Mouse (Mus musculus) erythroblast, adult 5-6 weeks (primary cell): Measurements from ENCODE around the gene Emc10. TPM values are rescaled to one million over a fixed set of nuclear protein-coding genes. Genes with fewer than 3 reads are reported as not detected.

Source experiments
- ATAC-seq: replicated peaks from 2 replicates; pipeline ENCODE4 v1.8.0; 2016; ENCODE audit warnings: moderate number of reproducible peaks, mild to moderate bottlenecking, moderate TSS enrichment, inconsistent platforms; ENCODE audit not compliant: poor library complexity, low FRiP score, severe bottlenecking
- total RNA-seq, 2 experiments: library from RNA; stranded (forward) in 1 of 2; stranded (reverse) in 1 of 2; fragments of 150-400 nt in 1 of 2; fragments of 200-764, 138-1000 nt in 1 of 2; gene quantifications; 2 replicates each; pipeline versions ENCODE4 v1.2.3 to v1.2.4; 2015 to 2017; ENCODE audit warnings: low replicate concordance in 2 of 2

The Emc10 gene
- total RNA-seq, 2 experiments from 2014 or later: 13.4 to 17.9 TPM

- ATAC-seq: no peak
Measured at GRCm38 (mm10) chr7:44488545-44488944, 7.8 kb downstream of the Emc10 start.

GRCm38 (mm10) chr7:44487936-44488335 lies 8.4 kb downstream of the Emc10 start:
- no peak for ATAC-seq

- ATAC-seq: no peak
Measured at GRCm38 (mm10) chr7:44486927-44487575, 9.3 kb downstream of the Emc10 start.

GRCm38 (mm10) chr7:44485572-44486195 lies 10.6 kb downstream of the Emc10 start:
- ATAC-seq: no peak

- ATAC-seq: peak; percentile 67
Measured at GRCm38 (mm10) chr7:44484841-44485571, 11.3 kb downstream of the Emc10 start.

DNA sequence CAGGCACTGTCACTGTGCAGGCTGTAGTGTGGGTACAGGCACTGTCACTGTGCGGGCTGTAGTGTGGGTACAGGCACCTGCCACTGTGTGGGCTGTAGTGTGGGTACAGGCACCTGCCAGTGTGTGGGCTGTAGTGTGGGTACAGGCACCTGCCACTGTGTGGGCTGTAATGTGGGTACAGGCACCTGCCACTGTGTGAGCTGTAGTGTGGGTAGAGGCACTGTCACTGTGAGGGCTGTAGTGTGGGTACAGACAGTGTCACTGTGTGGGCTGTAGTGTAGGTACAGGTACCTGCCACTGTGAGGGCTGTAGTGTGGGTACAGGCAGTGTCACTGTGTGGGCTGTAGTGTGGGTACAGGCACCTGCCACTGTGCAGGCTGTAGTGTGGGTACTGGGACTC lies 12.2 kb downstream of the Emc10 start:
- ATAC-seq: no peak

DNA sequence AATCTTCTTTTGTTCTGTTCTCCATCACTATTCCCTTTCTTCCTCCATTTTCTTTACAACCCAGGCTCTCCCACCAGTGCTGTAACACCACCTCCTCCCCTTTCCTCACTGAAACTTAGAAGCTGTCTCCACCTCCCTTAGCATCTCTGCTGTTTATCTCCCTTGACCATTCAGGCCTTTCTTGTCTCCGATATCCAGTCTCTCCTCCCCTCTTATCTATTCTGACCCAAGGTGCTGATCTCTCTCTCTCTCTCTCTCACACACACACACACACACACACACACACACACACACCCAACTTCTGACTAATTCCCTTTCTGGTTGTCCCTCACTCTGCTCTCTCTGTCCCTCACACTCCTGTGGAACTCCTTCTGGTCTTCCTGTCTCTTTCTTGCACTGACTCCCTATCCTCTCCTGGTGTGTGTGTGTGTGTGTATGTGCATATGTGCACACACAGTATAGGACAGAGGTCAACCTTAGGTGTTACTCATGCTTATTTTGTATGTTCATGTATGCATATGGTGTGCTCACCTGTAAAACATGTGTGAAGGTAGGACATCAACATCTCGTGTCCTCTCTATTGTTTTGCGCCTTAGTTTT lies 13.4 kb downstream of the Emc10 start:
- ATAC-seq: peak; percentile 81

DNA sequence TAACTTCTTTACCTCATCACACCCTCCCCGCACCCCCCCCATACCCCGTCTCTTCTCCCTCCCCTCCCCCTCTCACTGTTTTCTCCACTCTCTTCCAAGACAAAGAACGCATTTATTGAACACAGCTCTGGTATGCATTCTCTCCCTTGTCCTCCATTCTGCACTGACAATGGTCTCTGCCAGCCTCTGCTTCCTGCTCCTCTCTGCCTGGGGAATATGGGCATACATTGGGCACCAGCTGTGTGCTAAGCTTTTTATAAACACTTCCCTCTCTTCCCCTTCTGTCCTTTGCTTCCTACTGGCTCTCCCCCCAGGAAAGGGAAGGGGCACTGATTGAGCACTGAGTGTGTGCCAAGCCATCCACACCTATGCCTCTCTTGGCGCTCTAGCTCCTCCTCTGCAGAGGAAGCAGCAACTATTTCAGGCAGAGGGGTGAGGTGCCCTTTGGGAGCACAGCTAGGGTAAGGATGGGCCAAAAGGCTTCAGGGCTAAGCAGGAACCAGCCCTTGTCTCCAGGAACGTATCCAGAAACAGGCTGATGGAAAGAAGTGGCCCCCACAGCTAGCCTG lies 21.2 kb downstream of the Emc10 start:
- ATAC-seq: no peak

DNA sequence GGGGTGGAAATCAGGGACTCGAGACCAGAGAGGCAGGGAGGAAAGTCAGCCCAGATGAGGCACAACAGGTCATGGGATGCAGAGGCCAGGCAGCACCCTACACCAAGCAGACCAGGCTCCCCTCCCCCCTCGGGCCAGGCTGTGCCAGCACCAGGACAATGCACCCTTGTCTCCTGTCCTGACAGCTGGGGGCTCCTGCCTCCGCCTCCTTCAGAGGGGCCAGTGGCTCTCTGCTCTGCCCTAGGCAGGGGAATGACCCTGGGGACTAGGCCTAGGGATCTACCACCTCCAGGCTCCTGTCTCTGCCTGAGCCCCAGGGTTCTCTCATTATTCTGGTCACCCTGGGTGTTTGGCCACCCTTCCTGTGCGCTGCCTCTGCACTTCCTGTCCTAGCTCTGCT lies 21.9 kb downstream of the Emc10 start:
- ATAC-seq: no peak

DNA sequence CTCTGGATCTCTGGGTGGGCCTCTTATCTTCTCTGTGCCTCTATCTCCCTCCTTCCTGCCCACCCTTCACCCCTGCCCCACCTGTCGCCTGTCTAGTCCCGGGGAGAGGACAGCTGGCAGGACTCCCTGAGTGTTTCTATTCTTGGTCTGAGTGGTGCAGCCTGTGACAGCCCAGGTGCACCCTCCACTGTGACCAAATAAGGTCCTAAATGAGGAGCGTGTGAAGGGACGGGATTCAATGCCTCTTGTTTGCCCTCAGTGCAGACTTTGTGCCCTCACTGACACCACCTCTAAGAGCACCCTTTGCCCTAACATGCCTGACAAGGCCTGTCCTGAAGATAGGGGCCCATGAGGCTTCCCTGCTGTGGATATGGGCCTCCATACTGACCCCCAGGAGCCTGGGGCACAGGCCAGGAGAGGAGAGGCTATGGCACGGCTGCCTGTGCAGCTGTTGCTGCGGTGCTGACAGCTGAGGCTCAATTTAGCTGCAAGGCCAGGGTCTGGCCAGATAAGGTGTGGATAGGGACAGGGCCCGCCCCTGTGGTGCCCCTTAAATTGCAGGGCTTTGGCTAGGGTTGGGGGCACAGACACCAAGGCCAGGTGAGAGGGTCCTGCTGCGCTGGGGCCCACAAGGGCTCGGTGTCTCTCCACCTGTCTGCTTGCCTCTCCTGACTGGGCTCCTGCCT lies 23.2 kb downstream of the Emc10 start:
- no peak for ATAC-seq

- ATAC-seq: no peak
Measured at GRCm38 (mm10) chr7:44472558-44472885, 23.8 kb downstream of the Emc10 start.

GRCm38 (mm10) chr7:44471880-44472557 lies 24.3 kb downstream of the Emc10 start:
- ATAC-seq: no peak

DNA sequence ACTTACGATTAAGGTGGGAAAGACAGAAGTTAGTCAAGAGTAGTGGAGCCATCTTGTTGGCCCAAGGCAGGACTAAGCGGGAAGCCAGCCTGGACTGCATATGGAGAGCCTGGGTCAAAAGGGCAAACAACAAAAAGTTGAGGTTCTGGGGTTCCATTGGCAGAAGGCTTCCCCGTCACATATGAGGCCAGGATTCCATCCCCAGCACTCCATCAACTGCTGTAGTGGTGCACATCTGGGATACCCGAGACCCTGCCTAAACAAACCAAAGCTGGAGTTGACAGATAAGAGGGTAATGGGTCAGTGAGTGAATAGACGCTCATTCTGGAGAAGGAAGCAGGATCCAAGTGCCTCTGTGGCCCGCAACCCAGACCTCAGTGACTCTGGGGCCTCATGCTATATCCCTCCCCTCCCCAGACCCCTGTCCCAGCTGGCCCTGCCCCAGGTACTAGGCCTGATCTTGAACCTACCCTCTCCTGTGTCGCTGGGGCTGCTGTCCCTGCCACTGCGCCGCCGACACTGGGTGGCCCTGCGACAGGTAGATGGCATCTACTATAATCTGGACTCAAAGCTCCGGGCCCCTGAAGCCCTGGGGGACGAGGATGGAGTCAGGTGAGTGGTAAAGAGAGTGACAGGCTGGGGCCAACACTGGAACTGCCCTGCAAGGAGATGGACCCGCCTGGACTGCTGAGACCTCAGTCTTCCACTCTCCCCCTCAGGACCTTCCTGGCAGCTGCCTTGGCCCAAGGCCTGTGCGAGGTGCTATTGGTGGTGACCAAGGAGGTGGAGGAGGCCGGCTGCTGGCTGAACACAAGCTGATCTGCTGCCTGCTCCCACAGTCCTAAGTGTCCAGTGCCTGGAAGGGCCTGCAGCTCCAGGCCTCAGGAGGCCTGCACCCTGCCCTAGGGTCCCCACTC lies 25.4 kb downstream of the Emc10 start:
- ATAC-seq: no peak

GRCm38 (mm10) chr7:44469677-44470675 lies 26.4 kb downstream of the Emc10 start:
- peak; percentile 35 for ATAC-seq

DNA sequence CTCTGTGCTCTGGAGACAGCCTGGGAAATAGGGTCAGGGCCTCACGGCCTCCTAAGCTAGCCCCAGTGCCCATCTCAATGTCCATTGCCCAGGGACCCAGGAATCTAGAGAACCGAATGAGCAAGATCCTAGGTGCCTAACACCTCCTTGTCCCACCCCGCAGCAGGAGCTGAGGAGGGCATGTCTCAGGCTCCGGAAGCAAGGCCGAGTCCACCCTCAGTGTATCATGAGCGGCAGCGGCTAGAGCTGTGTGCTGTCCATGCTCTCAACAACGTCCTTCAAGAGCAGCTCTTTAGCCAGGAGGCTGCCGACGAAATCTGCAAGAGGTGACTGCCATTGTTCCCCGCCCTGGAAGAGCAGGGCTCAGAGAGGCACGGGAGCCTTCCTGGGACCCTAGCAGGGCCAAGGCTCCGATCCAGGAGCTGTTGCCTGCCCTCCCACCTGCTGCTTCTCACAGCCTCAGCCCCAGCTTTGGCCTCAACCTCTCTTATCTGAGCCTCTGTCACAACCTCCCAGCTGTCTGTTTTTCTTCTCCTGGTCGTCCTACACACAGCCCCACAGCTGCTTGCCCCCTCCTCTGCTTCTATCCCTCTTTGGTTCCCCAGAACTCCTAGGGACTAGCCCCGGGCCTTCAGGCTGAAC lies 27.6 kb downstream of the Emc10 start:
- ATAC-seq: 0 out of 2 replicates have a peak, but pooled peaks have one; percentile 18

DNA sequence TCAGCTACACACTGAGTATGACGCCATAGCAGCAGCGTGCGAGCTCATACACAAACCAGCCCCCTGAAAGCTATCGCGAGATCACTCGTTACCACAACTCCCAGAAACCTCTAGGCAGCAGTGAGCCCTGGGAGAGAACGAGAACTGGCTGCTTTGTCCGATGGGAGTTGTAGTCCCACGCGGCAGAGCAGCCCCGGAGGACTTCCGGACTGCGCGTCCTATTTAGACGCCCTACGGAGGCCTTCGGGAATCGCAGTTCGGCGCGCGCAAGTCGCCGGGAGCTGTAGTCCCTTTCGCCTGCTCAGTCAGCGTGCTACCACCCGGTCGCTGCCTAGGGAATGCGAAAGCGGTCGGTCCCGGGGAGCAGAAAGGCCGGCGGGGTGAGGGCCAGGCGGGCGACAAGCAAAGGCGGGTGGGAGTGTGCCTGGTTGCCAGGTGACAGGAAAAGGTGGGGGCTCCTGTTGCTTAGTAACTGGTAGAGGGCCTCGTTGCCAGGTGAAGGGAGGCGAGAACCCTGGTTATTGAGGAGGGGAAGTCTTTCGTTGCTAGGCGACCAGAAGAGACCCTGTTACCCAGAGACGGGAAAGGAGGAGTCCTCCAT lies 28.4 kb downstream of the Emc10 start, which contains the start of gene Josd2:
Josd2 (plus strand) TSS at position 170 of the 601 bp plus-strand sequence.
- peak; percentile 81 for ATAC-seq
